Mouse (Mus musculus) CH12.LX (cell line): ENCODE measurements around the gene Ccdc92.

Experiments
- CTCF ChIP-seq, 2 experiments: IDR thresholded peaks in 1 of 2; conservative IDR thresholded peaks in 1 of 2; 2 replicates each; pipeline ENCODE4 v1.5.1; 2011 to 2012; ENCODE audit warnings: low read depth in 2 of 2, low read length in 2 of 2, improper control_type of control experiment in 1 of 2, inconsistent platforms in 1 of 2, mild to moderate bottlenecking in 1 of 2, moderate library complexity in 1 of 2
- EP300 ChIP-seq: IDR thresholded peaks from 2 replicates; pipeline ENCODE4 v1.6.1; 2011; ENCODE audit warnings: low read length, improper control_type of control experiment
- MAFK ChIP-seq: IDR thresholded peaks from 2 replicates; pipeline ENCODE4 v1.6.1; 2011; ENCODE audit warnings: low read length, improper control_type of control experiment; ENCODE audit not compliant: insufficient replicate concordance
- MEF2A ChIP-seq: IDR thresholded peaks from 2 replicates; pipeline ENCODE4 v1.6.1; 2014; ENCODE audit warnings: low read depth, mild to moderate bottlenecking, inconsistent platforms, low read length, improper control_type of control experiment, borderline replicate concordance
- MXI1 ChIP-seq: IDR thresholded peaks from 2 replicates; pipeline ENCODE4 v1.6.1; 2011; ENCODE audit warnings: mild to moderate bottlenecking, low read depth, low read length, improper control_type of control experiment
- MYC ChIP-seq: IDR thresholded peaks from 2 replicates; pipeline ENCODE4 v1.6.1; 2011; ENCODE audit warnings: low read depth, mild to moderate bottlenecking, improper control_type of control experiment, low read length
- POLR2A ChIP-seq: IDR thresholded peaks from 2 replicates; pipeline ENCODE4 v1.6.1; 2011; ENCODE audit warnings: low read depth, mild to moderate bottlenecking, improper control_type of control experiment, low read length
- POLR2AphosphoS2 ChIP-seq: IDR thresholded peaks from 2 replicates; pipeline ENCODE4 v1.6.1; 2011; ENCODE audit warnings: low read depth, low read length, improper control_type of control experiment
- RAD21 ChIP-seq: IDR thresholded peaks from 2 replicates; pipeline ENCODE4 v1.6.1; 2011; ENCODE audit warnings: low read depth, mild to moderate bottlenecking, low read length, improper control_type of control experiment, moderate library complexity
- SIN3A ChIP-seq: IDR thresholded peaks from 2 replicates; pipeline ENCODE4 v1.6.1; 2012; ENCODE audit warnings: low read length, improper control_type of control experiment, inconsistent platforms
- SMC3 ChIP-seq: IDR thresholded peaks from 2 replicates; pipeline ENCODE4 v1.6.1; 2011; ENCODE audit warnings: low read depth, low read length, improper control_type of control experiment
- USF2 ChIP-seq: conservative IDR thresholded peaks from 2 replicates; pipeline ENCODE4 v1.6.1; 2011; ENCODE audit warnings: low read depth, low read length, improper control_type of control experiment
- ZMIZ1 ChIP-seq: IDR thresholded peaks from 2 replicates; pipeline ENCODE4 v1.6.1; 2012; ENCODE audit warnings: low read depth, mild to moderate bottlenecking, inconsistent platforms, low read length, improper control_type of control experiment
- ZNF384 ChIP-seq: IDR thresholded peaks from 2 replicates; pipeline ENCODE4 v1.6.1; 2012; ENCODE audit warnings: low read depth, low read length, improper control_type of control experiment, inconsistent platforms

DNA sequence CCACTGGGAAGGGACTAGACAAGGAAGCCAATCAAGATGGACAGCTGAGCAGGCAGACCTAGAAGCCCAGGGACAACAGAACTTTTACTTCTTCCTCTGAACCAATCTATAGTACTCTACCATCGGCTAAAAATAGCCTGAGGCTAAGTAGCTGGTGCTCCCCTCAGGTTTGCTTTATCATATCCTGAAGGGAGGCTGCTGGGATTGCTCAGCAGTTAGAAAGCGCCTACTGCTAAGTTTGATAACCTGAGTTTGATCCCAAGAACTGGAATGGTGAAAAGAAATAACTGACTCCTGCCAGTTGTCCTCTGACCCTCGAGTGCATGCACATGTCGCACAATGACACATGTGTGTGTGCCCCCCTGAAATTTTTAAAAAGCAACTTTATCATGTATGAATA, 17.3 kb downstream of the Ccdc92 start:
- no peak for TF ChIP-seq ZNF384
- no peak for TF ChIP-seq CTCF (conservative IDR thresholded peaks at IDR 0.05 in 1 of 2, IDR thresholded peaks at IDR 0.05 in 1 of 2; ENCODE audit: low read depth in 2 of 2, low read length in 2 of 2)
- no peak for TF ChIP-seq RAD21
- no peak for TF ChIP-seq SIN3A
- TF ChIP-seq USF2 = no peak
- TF ChIP-seq MYC = no peak
- no peak for TF ChIP-seq MEF2A
- TF ChIP-seq POLR2AphosphoS2 = no peak
- TF ChIP-seq EP300 = no peak
- TF ChIP-seq POLR2A = no peak
- TF ChIP-seq SMC3 = no peak
- no peak for TF ChIP-seq ZMIZ1
- no peak for TF ChIP-seq MAFK
- no peak for TF ChIP-seq MXI1
